Mouse (Mus musculus) heart, embryonic 10.5 days (tissue): ENCODE results near the gene Rpp21. TPM values are rescaled to one million over a fixed set of nuclear protein-coding genes. Genes with fewer than 3 reads are reported as not detected.
A peak's percentile ranks its signal among the peaks of the same experiment; 100 is the strongest.
"Not testable (repeated sequence)": the region's sequence is repeated elsewhere in the genome, so short reads cannot be mapped to it uniquely, and the experiment has no call there.

ENCODE experiments used
- DNase-seq: peaks from one replicate; pipeline ENCODE4 v3.0.0-alpha.2; 2017; ENCODE audit warnings: low spot score
- H3K27ac ChIP-seq: fragments of 300-500 bp; sonication (generic); 2 replicates; pipeline ENCODE4 v1.5.1; 2016; ENCODE audit warnings: mild to moderate bottlenecking
- H3K27me3 ChIP-seq: fragments of 300-500 bp; sonication (generic); 2 replicates; pipeline ENCODE4 v1.6.1; 2016; ENCODE audit warnings: mild to moderate bottlenecking; ENCODE audit not compliant: poor library complexity, insufficient read depth, severe bottlenecking
- H3K36me3 ChIP-seq: fragments of 300-500 bp; sonication (generic); 2 replicates; pipeline ENCODE4 v1.6.1; 2016; ENCODE audit warnings: mild to moderate bottlenecking, moderate library complexity
- H3K4me1 ChIP-seq: fragments of 300-500 bp; sonication (generic); 2 replicates; pipeline ENCODE4 v1.6.1; 2016; ENCODE audit warnings: mild to moderate bottlenecking
- H3K4me3 ChIP-seq: fragments of 300-500 bp; sonication (generic); 2 replicates; pipeline ENCODE4 v1.5.1; 2016; ENCODE audit warnings: mild to moderate bottlenecking, moderate library complexity
- H3K9me3 ChIP-seq: fragments of 300-500 bp; sonication (generic); 2 replicates; pipeline ENCODE4 v1.6.1; 2016; ENCODE audit warnings: mild to moderate bottlenecking, moderate library complexity
- WGBS: fragments of 180-500 bp; shearing (Covaris S2); methylation state at CpG from one replicate; pipeline ENCODE4 v1.1.7; 2016; 5-methylcytosine and 5-hydroxymethylcytosine counted together
- polyA plus RNA-seq: library from polyadenylated mRNA; unstranded; fragments of >200 nt; fragmentation: Nextera tagmentation; extraction: Ambion mirVana; gene quantifications from 2 replicates; pipeline ENCODE4 v1.2.1, GENCODE M21; 2016

Gene Rpp21
- polyA plus RNA-seq, 1 experiment from 2014 or later = 106 TPM

GRCm38 (mm10) chr17:36257241-36257947, 475 bp downstream of the Rpp21 start:
- Histone ChIP-seq H3K4me1 (peaks cover 18% of the 10 kb centered on the region), H3K27ac (peak overlapping the region; percentile 92), H3K9me3 (no peaks in the 10 kb centered on the region), H3K27me3 (no peaks in the 10 kb centered on the region), H3K36me3 (peaks cover 44% of the 10 kb centered on the region), H3K4me3 (peak overlapping the region; percentile 82)
- DNase-seq = peak; percentile 87
- WGBS = 0% methylated on average over 37 of the region's 37 CpGs

- peaks cover 30% of the 10 kb centered on the region for H3K27me3 ChIP-seq
- H3K9me3 ChIP-seq = no peaks in the 10 kb centered on the region
- WGBS = 48% methylated on average over 6 of the region's 6 CpGs
- H3K4me3 ChIP-seq = no peak overlapping the region
- DNase-seq = no peak
- peaks cover 26% of the 10 kb centered on the region for H3K4me1 ChIP-seq
- H3K36me3 ChIP-seq = 0 out of 2 replicates have a peak, but pooled peaks cover 5% of the 10 kb centered on the region
- H3K27ac ChIP-seq = no peak overlapping the region
Measured at GRCm38 (mm10) chr17:36253087-36253600, 4.7 kb downstream of the Rpp21 start.

- WGBS = 10% methylated on average over 25 of the region's 25 CpGs
- no peaks in the 10 kb centered on the region for H3K9me3 ChIP-seq
- no peak overlapping the region; the same call in 1 of the 2 replicates for H3K27ac ChIP-seq
- H3K4me1 ChIP-seq = peaks cover 26% of the 10 kb centered on the region
- H3K27me3 ChIP-seq = peaks cover 33% of the 10 kb centered on the region
- peak overlapping the region; percentile 50 for H3K4me3 ChIP-seq
- no peak for DNase-seq
- H3K36me3 ChIP-seq = 0 out of 2 replicates have a peak, but pooled peaks cover 5% of the 10 kb centered on the region
Measured at GRCm38 (mm10) chr17:36252250-36252876, 5.5 kb downstream of the Rpp21 start.

- peak overlapping the region; percentile 42 for H3K4me3 ChIP-seq
- H3K27me3 ChIP-seq = peaks cover 33% of the 10 kb centered on the region
- 12% methylated on average over 33 of the region's 33 CpGs for WGBS
Measured at GRCm38 (mm10) chr17:36248886-36249285, 9.0 kb downstream of the Rpp21 start.

GRCm38 (mm10) chr17:36245741-36246140, 12.1 kb downstream of the Rpp21 start:
- peaks cover 8% of the 10 kb centered on the region; the same call in 1 of the 2 replicates for H3K4me1 ChIP-seq
- H3K27ac ChIP-seq = no peak overlapping the region
- H3K27me3 ChIP-seq = peaks cover 32% of the 10 kb centered on the region
- 87% methylated on average over 2 of the region's 2 CpGs for WGBS
- H3K9me3 ChIP-seq = no peaks in the 10 kb centered on the region
- H3K36me3 ChIP-seq = no peaks in the 10 kb centered on the region
- no peak overlapping the region for H3K4me3 ChIP-seq
- DNase-seq = peak; percentile 20

More at GRCm38 (mm10) chr17:36248886-36249285, 9.0 kb downstream of the Rpp21 start:
- DNase-seq = no peak
- Histone ChIP-seq H3K36me3 (no peaks in the 10 kb centered on the region), H3K9me3 (no peaks in the 10 kb centered on the region), H3K4me1 (peaks cover 9% of the 10 kb centered on the region; the same call in 1 of the 2 replicates), H3K27ac (no peak overlapping the region; the same call in 1 of the 2 replicates)

GRCm38 (mm10) chr17:36244031-36244430, 13.8 kb downstream of the Rpp21 start:
- Histone ChIP-seq H3K4me3 (no peak overlapping the region), H3K4me1 (peaks cover 11% of the 10 kb centered on the region; the same call in 1 of the 2 replicates), H3K27ac (no peak overlapping the region), H3K36me3 (no peaks in the 10 kb centered on the region), H3K27me3 (peaks cover 22% of the 10 kb centered on the region), H3K9me3 (no peaks in the 10 kb centered on the region)
- peak; percentile 11 for DNase-seq
- WGBS = 22% methylated on average over 5 of the region's 5 CpGs

GRCm38 (mm10) chr17:36240637-36241213, 17.1 kb downstream of the Rpp21 start:
- DNase-seq = peak; percentile 66
- Histone ChIP-seq H3K27me3 (peaks cover 44% of the 10 kb centered on the region), H3K36me3 (no peaks in the 10 kb centered on the region), H3K27ac (no peak overlapping the region), H3K9me3 (no peaks in the 10 kb centered on the region), H3K4me1 (peaks cover 14% of the 10 kb centered on the region; the same call in 1 of the 2 replicates), H3K4me3 (no peak overlapping the region)
- 11% methylated on average over 5 of the region's 5 CpGs for WGBS

GRCm38 (mm10) chr17:36237321-36237921, 20.4 kb downstream of the Rpp21 start:
- H3K27ac ChIP-seq = peak overlapping the region; percentile 62
- peaks cover 14% of the 10 kb centered on the region; the same call in 1 of the 2 replicates for H3K4me1 ChIP-seq
- H3K36me3 ChIP-seq = no peaks in the 10 kb centered on the region
- 3% methylated on average over 27 of the region's 27 CpGs for WGBS
- DNase-seq = peak; percentile 68
- H3K27me3 ChIP-seq = peaks cover 70% of the 10 kb centered on the region
- peak overlapping the region; percentile 55 for H3K4me3 ChIP-seq
- H3K9me3 ChIP-seq = no peaks in the 10 kb centered on the region

- H3K27me3 ChIP-seq = peaks cover 66% of the 10 kb centered on the region
- H3K4me3 ChIP-seq, H3K36me3 ChIP-seq, H3K27ac ChIP-seq, H3K4me1 ChIP-seq, H3K9me3 ChIP-seq: not testable (repeated sequence)
- WGBS = 14% methylated on average over 9 of the region's 9 CpGs
- peak; percentile 74 for DNase-seq
Measured at GRCm38 (mm10) chr17:36235300-36235699, 22.6 kb downstream of the Rpp21 start.

- Histone ChIP-seq H3K4me3 (no peak overlapping the region), H3K27me3 (peaks cover 58% of the 10 kb centered on the region), H3K27ac (no peak overlapping the region), H3K4me1 (peaks cover 11% of the 10 kb centered on the region), H3K36me3 (no peaks in the 10 kb centered on the region), H3K9me3 (no peaks in the 10 kb centered on the region)
- peak; percentile 39 for DNase-seq
- WGBS = 74% methylated on average over 5 of the region's 5 CpGs
Measured at GRCm38 (mm10) chr17:36233572-36233971, 24.3 kb downstream of the Rpp21 start.

- WGBS = 9% methylated on average over 36 of the region's 36 CpGs
Measured at GRCm38 (mm10) chr17:36231318-36231717, 26.6 kb downstream of the Rpp21 start.

GRCm38 (mm10) chr17:36229046-36229445, 28.8 kb downstream of the Rpp21 start:
- no peaks in the 10 kb centered on the region for H3K36me3 ChIP-seq
- no peaks in the 10 kb centered on the region for H3K9me3 ChIP-seq
- H3K27ac ChIP-seq = no peak overlapping the region
- H3K27me3 ChIP-seq = peaks cover 29% of the 10 kb centered on the region
- H3K4me1 ChIP-seq = peaks cover 14% of the 10 kb centered on the region
- WGBS = 6% methylated on average over 5 of the region's 5 CpGs
- DNase-seq = no peak
- no peak overlapping the region for H3K4me3 ChIP-seq

More at GRCm38 (mm10) chr17:36231318-36231717, 26.6 kb downstream of the Rpp21 start:
- Histone ChIP-seq H3K4me1 (peaks cover 5% of the 10 kb centered on the region), H3K27ac (no peak overlapping the region), H3K36me3 (no peaks in the 10 kb centered on the region), H3K27me3 (peaks cover 35% of the 10 kb centered on the region), H3K9me3 (no peaks in the 10 kb centered on the region), H3K4me3 (no peak overlapping the region)
- peak; percentile 100 for DNase-seq
